Mouse (Mus musculus): ENCODE measurements around the gene Ube2v1.
A peak's percentile ranks its signal among the peaks of the same experiment; 100 is the strongest.
"Not testable (repeated sequence)": the region's sequence is repeated elsewhere in the genome, so short reads cannot be mapped to it uniquely, and the experiment has no call there.

The Ube2v1 gene

GRCm38 (mm10) chr2:167622352-167622751 is 9.5 kb downstream of the Ube2v1 start:
- no peak for DNase-seq (ENCODE audit: low spot score)

GRCm38 (mm10) chr2:167621255-167622087 is 10.4 kb downstream of the Ube2v1 start:
- DNase-seq (ENCODE audit: low spot score), result no peak

GRCm38 (mm10) chr2:167617472-167617871 is 14.4 kb downstream of the Ube2v1 start:
- DNase-seq (ENCODE audit: low spot score), result no peak

- DNase-seq (ENCODE audit: low spot score), result no peak
These were observed 14.9 kb downstream of the Ube2v1 start for GRCm38 (mm10) chr2:167617034-167617433.

GRCm38 (mm10) chr2:167613335-167613734 is 18.6 kb downstream of the Ube2v1 start:
- DNase-seq (ENCODE audit: low spot score), result not testable (repeated sequence)

- DNase-seq (ENCODE audit: low spot score), result no peak
These were observed 19.8 kb downstream of the Ube2v1 start for GRCm38 (mm10) chr2:167612122-167612521.

GRCm38 (mm10) chr2:167611287-167611686 is 20.6 kb downstream of the Ube2v1 start:
- no peak for DNase-seq (ENCODE audit: low spot score)

- no peak for DNase-seq (ENCODE audit: low spot score)
These were observed 25.2 kb downstream of the Ube2v1 start for GRCm38 (mm10) chr2:167606745-167607123.

- no peak for DNase-seq (ENCODE audit: low spot score)
These were observed 25.8 kb downstream of the Ube2v1 start for GRCm38 (mm10) chr2:167605817-167606744.

- peak; percentile 55 for DNase-seq (ENCODE audit: low spot score)
These were observed 26.6 kb downstream of the Ube2v1 start for GRCm38 (mm10) chr2:167605178-167605794.

- no peak for DNase-seq (ENCODE audit: low spot score)
These were observed 28.9 kb downstream of the Ube2v1 start for GRCm38 (mm10) chr2:167602978-167603377.

GRCm38 (mm10) chr2:167602364-167602763 is 29.5 kb downstream of the Ube2v1 start:
- DNase-seq (ENCODE audit: low spot score), result no peak

- no peak for DNase-seq (ENCODE audit: low spot score)
These were observed 31.4 kb downstream of the Ube2v1 start for GRCm38 (mm10) chr2:167600481-167600995.

GRCm38 (mm10) chr2:167599917-167600316 is 32.0 kb downstream of the Ube2v1 start:
- no peak for DNase-seq (ENCODE audit: low spot score)

- DNase-seq (ENCODE audit: low spot score), result no peak
These were observed 32.7 kb downstream of the Ube2v1 start for GRCm38 (mm10) chr2:167599195-167599594.

GRCm38 (mm10) chr2:167597492-167598186 is 34.3 kb downstream of the Ube2v1 start:
- no peak for DNase-seq (ENCODE audit: low spot score)

- no peak for DNase-seq (ENCODE audit: low spot score)
These were observed 35.0 kb downstream of the Ube2v1 start for GRCm38 (mm10) chr2:167596726-167597491.

GRCm38 (mm10) chr2:167596262-167596661 is 35.6 kb downstream of the Ube2v1 start:
- DNase-seq (ENCODE audit: low spot score), result no peak

- DNase-seq (ENCODE audit: low spot score), result no peak
These were observed 36.1 kb downstream of the Ube2v1 start for GRCm38 (mm10) chr2:167595761-167596171.

- DNase-seq (ENCODE audit: low spot score), result peak; percentile 39
These were observed 37.4 kb downstream of the Ube2v1 start for GRCm38 (mm10) chr2:167594444-167594934.

Measured in urinary bladder, postnatal 10 days (tissue).